Mouse (Mus musculus): Measurements from ENCODE around the gene Gm28047. TPM values are rescaled to one million over a fixed set of nuclear protein-coding genes. Genes with fewer than 3 reads are reported as not detected.

Gene Gm28047
- polyA plus RNA-seq, 1 experiment, result not detected

DNA sequence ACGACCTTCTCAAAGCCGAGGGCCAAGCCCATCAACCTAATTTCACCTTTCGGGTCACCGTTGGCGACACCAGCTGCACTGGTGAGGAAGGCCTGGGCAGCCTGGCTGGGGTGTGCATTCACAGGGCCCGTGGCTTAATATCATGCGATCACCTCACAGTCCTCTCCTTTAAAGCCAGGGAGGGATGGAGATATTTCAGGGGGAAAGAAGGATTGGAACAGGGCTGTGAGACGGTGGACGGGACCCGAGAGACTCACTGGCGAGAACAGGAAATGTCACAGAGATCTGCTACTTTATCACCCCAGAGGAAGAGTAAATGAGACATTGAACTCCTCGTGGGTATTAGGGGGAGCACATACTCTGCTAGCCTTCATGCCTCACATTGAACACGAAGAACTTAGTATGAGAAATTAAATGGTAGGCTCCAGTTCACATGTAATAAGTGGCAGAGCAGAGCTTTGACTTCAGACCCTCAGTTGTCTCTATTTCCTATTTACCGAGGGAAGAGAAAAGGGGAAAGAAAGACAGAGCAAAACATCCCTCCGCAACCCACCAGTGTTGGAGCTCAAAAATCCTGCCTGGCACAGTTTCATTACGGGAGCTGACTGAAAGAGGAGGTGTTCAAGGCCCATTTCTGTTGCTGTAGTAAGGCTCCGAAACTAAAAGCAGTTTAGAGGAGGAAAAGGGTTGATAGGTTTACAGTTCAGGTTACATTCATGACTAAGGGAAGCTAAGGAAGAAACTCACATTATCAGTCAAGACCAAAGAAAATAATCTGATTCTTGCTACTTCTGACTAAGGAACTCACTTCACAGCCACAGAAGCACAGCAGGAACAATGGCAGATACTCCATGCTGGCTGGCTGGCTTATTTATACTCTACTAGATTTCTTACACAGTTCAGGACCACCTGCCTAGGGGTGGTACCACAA is 105.4 kb downstream of the Gm28047 start:
- peak overlapping the region; percentile 95 for H3K4me3 ChIP-seq (ENCODE audit: low read depth, low read length)
- H3K36me3 ChIP-seq (ENCODE audit: control insufficient read depth, insufficient read depth, low read length, poor library complexity, severe bottlenecking), result peaks cover 7% of the 10 kb centered on the region; the same call in 1 of the 2 replicates
- TF ChIP-seq CTCF (IDR thresholded peaks at IDR 0.05; ENCODE audit: low read depth, low read length) (no peak), EP300 (IDR thresholded peaks at IDR 0.05; ENCODE audit: insufficient read depth, low read depth, low read length) (no peak), POLR2A (IDR thresholded peaks at IDR 0.05; ENCODE audit: insufficient read depth, low read length) (no peak)
- H3K27me3 ChIP-seq (ENCODE audit: control insufficient read depth, insufficient read depth, low read length, poor library complexity, severe bottlenecking), result no peaks in the 10 kb centered on the region
- H3K9me3 ChIP-seq (replicated peaks; ENCODE audit: control insufficient read depth, insufficient read depth, low read length, poor library complexity, severe bottlenecking), result no peaks in the 10 kb centered on the region
- H3K27ac ChIP-seq (ENCODE audit: insufficient read depth, low read length), result no peak overlapping the region
- H3K9ac ChIP-seq (ENCODE audit: low read depth, poor library complexity, severe bottlenecking), result peak overlapping the region; percentile 68
- H3K4me1 ChIP-seq (ENCODE audit: control insufficient read depth, insufficient read depth, low read length), result peaks cover 3% of the 10 kb centered on the region

DNA sequence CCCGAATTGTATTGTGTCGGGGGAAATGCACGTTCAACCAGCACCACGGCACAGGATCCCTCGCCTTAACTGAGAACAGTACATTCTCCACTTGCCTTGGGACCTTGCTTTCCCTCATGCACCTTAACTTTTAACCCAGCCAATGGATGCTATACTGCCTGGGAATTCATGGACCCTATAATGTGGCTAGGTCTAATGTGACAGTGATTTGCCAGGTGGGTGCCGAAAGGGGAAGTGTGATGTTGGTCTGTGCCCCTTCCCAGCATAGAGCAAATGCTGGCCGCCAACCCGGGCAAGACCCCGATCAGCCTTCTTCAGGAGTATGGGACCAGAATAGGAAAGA is 106.0 kb downstream of the Gm28047 start:
- Histone ChIP-seq H3K36me3 (ENCODE audit: control insufficient read depth, insufficient read depth, low read length, poor library complexity, severe bottlenecking) (peaks cover 6% of the 10 kb centered on the region; the same call in 1 of the 2 replicates), H3K4me3 (ENCODE audit: low read depth, low read length) (peak overlapping the region; percentile 95), H3K9ac (ENCODE audit: low read depth, poor library complexity, severe bottlenecking) (peak overlapping the region; percentile 68), H3K27me3 (ENCODE audit: control insufficient read depth, insufficient read depth, low read length, poor library complexity, severe bottlenecking) (no peaks in the 10 kb centered on the region), H3K27ac (ENCODE audit: insufficient read depth, low read length) (peak overlapping the region; percentile 36; the same call in 1 of the 2 replicates), H3K9me3 (replicated peaks; ENCODE audit: control insufficient read depth, insufficient read depth, low read length, poor library complexity, severe bottlenecking) (no peaks in the 10 kb centered on the region), H3K4me1 (ENCODE audit: control insufficient read depth, insufficient read depth, low read length) (peaks cover 3% of the 10 kb centered on the region)
- no peak for TF ChIP-seq CTCF (IDR thresholded peaks at IDR 0.05; ENCODE audit: low read depth, low read length)
- no peak for TF ChIP-seq POLR2A (IDR thresholded peaks at IDR 0.05; ENCODE audit: insufficient read depth, low read length)

DNA sequence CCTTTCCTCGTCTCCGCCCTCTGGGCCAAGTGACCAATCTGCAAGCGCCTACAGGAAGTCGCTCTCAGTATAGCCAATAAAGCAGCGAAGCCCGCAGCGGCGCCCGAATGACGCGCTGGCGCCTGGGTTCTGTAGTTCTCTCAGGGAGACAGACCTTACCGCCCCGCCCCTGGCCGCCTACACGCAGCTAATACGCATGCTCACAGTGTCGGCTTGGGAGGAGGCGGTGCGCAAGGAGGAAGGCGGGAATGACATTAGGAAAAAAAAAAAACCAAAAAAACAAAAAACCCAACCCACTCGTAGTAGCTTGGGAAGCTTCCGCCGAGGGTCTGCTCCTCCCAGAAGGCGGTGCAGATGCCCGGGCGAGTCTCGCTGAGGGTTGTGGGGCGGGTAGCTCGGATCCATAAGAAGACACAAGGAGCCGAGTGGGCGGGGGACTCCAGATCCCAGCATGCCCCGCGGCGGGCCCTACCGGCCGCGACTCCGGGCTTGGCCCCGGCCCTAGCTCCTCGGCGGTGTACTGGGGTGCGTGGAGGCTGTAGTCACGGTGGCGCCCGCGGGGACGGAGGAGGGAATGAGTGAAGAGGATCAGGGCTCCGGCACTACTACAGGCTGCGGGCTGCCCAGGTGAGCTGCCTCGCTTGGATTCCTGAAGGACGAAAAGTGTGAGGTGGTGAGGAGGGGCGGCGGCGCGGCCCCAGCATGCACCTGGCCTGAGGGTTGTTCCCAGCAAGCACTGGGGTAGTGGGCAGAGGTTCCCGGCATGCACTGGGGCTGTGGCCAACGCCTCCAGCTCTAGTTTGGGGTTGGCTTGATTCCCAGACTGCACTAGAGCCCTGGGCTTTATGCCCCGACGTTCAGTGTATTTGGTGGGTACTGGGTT is 106.7 kb downstream of the Gm28047 start, which contains the start of gene Tarbp2:
Gene Tarbp2 (plus strand): TSS at position 217 of the 883 bp plus-strand sequence.
- H3K9ac ChIP-seq (ENCODE audit: low read depth, poor library complexity, severe bottlenecking), result peak within 1 kb of the TSS; percentile 68
- peak within 1 kb of the TSS; percentile 95 for H3K4me3 ChIP-seq (ENCODE audit: low read depth, low read length)

DNA sequence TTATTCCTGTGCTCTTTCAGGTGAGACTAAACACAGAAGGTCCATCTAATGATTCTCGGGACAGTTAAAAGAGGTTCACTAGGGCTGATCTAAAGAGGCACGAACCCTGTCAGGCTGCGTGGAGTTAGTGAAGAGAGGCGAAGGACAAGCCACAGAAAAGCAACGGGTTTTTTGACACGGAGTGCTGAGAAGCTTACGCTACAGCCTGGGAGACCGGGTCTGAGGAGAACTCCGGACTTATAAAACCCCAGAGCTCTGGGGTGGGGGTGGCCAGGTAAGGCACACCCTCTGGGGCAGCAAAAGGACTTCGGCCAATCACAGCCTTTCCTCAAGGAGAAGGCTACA is 107.3 kb downstream of the Gm28047 start:
- TF ChIP-seq POLR2A (IDR thresholded peaks at IDR 0.05; ENCODE audit: insufficient read depth, low read length), result peak; percentile 78
- TF ChIP-seq CTCF (IDR thresholded peaks at IDR 0.05; ENCODE audit: low read depth, low read length), result no peak
- Histone ChIP-seq H3K27ac (ENCODE audit: insufficient read depth, low read length) (no peak overlapping the region), H3K4me1 (ENCODE audit: control insufficient read depth, insufficient read depth, low read length) (peaks cover 3% of the 10 kb centered on the region), H3K4me3 (ENCODE audit: low read depth, low read length) (peak overlapping the region; percentile 65), H3K9me3 (replicated peaks; ENCODE audit: control insufficient read depth, insufficient read depth, low read length, poor library complexity, severe bottlenecking) (no peaks in the 10 kb centered on the region), H3K27me3 (ENCODE audit: control insufficient read depth, insufficient read depth, low read length, poor library complexity, severe bottlenecking) (no peaks in the 10 kb centered on the region), H3K36me3 (ENCODE audit: control insufficient read depth, insufficient read depth, low read length, poor library complexity, severe bottlenecking) (peaks cover 4% of the 10 kb centered on the region; the same call in 1 of the 2 replicates), H3K9ac (ENCODE audit: low read depth, poor library complexity, severe bottlenecking) (peak overlapping the region; percentile 62)

More for the DNA sequence above, 106.7 kb downstream of the Gm28047 start, which contains the start of gene Tarbp2:
- Histone ChIP-seq H3K27ac (ENCODE audit: insufficient read depth, low read length) (peak within 1 kb of the TSS; percentile 59), H3K36me3 (ENCODE audit: control insufficient read depth, insufficient read depth, low read length, poor library complexity, severe bottlenecking) (peaks cover 4% of the 10 kb centered on the region; the same call in 1 of the 2 replicates), H3K9me3 (replicated peaks; ENCODE audit: control insufficient read depth, insufficient read depth, low read length, poor library complexity, severe bottlenecking) (no peaks in the 10 kb centered on the region), H3K27me3 (ENCODE audit: control insufficient read depth, insufficient read depth, low read length, poor library complexity, severe bottlenecking) (no peaks in the 10 kb centered on the region), H3K4me1 (ENCODE audit: control insufficient read depth, insufficient read depth, low read length) (peaks cover 3% of the 10 kb centered on the region)
- TF ChIP-seq EP300 (IDR thresholded peaks at IDR 0.05; ENCODE audit: insufficient read depth, low read depth, low read length), result no peak
- TF ChIP-seq POLR2A (IDR thresholded peaks at IDR 0.05; ENCODE audit: insufficient read depth, low read length), result peak; percentile 88

DNA sequence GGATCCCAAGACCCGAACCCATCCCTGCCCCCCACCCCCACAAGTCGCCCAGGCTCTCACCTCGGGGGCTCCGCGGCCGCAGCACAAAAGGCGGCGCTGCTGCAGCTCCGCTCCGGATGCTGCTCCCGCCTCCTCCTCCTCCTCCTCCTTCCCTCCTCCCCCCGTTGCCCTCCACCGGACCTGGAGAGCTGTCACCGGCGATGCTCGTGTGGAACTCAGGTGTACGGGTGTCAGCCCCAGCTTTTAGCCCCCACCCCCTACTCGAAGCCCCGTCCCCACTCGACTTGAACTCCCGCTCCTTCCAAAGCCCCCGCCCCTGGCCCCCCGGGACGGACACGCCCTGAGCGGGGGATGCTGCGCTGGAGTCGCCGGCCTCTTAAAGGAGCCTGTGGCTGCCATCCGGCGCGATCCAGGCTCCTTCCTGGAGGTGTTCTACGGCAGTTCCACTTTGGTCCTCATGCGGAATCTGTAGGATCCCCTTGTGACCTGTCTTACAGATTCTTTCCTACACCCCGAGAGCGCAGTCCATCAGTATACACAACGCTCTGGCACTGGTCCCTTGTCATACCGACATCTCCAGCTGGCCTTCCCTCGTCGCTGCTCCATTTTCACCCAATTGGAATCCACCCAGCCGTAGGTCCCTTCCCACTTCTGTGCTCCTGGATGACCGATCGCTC is 108.0 kb downstream of the Gm28047 start, which contains the start of gene Map3k12:
Gene Map3k12 (minus strand): TSS at position 337 of the 677 bp plus-strand sequence.
- Histone ChIP-seq H3K4me3 (ENCODE audit: low read depth, low read length) (peak within 1 kb of the TSS; percentile 67), H3K9me3 (replicated peaks; ENCODE audit: control insufficient read depth, insufficient read depth, low read length, poor library complexity, severe bottlenecking) (no peaks in the 10 kb centered on the region), H3K4me1 (ENCODE audit: control insufficient read depth, insufficient read depth, low read length) (peaks cover 6% of the 10 kb centered on the region), H3K36me3 (ENCODE audit: control insufficient read depth, insufficient read depth, low read length, poor library complexity, severe bottlenecking) (no peaks in the 10 kb centered on the region), H3K27ac (ENCODE audit: insufficient read depth, low read length) (peak within 1 kb of the TSS; percentile 63), H3K27me3 (ENCODE audit: control insufficient read depth, insufficient read depth, low read length, poor library complexity, severe bottlenecking) (no peaks in the 10 kb centered on the region), H3K9ac (ENCODE audit: low read depth, poor library complexity, severe bottlenecking) (peak within 1 kb of the TSS; percentile 62)
- TF ChIP-seq EP300 (IDR thresholded peaks at IDR 0.05; ENCODE audit: insufficient read depth, low read depth, low read length) (no peak), POLR2A (IDR thresholded peaks at IDR 0.05; ENCODE audit: insufficient read depth, low read length) (no peak), CTCF (IDR thresholded peaks at IDR 0.05; ENCODE audit: low read depth, low read length) (no peak)
